Mouse (Mus musculus) ovary, adult 10 weeks (tissue): ENCODE measurements around the gene Zbtb26. TPM values are rescaled to one million over a fixed set of nuclear protein-coding genes. Genes with fewer than 3 reads are reported as not detected.

Experiments
- polyA plus RNA-seq: library from polyadenylated mRNA; stranded (reverse); fragments of 350-450 nt; fragmentation: Illumina TruSeq; extraction: RNeasy Lipid Tissue Mini Kit (QIAGEN cat#74804); gene quantifications from one replicate; pipeline ENCODE4 v1.2.3, GENCODE M21; 2014

Zbtb26 gene
- 26.0 TPM for polyA plus RNA-seq

DNA sequence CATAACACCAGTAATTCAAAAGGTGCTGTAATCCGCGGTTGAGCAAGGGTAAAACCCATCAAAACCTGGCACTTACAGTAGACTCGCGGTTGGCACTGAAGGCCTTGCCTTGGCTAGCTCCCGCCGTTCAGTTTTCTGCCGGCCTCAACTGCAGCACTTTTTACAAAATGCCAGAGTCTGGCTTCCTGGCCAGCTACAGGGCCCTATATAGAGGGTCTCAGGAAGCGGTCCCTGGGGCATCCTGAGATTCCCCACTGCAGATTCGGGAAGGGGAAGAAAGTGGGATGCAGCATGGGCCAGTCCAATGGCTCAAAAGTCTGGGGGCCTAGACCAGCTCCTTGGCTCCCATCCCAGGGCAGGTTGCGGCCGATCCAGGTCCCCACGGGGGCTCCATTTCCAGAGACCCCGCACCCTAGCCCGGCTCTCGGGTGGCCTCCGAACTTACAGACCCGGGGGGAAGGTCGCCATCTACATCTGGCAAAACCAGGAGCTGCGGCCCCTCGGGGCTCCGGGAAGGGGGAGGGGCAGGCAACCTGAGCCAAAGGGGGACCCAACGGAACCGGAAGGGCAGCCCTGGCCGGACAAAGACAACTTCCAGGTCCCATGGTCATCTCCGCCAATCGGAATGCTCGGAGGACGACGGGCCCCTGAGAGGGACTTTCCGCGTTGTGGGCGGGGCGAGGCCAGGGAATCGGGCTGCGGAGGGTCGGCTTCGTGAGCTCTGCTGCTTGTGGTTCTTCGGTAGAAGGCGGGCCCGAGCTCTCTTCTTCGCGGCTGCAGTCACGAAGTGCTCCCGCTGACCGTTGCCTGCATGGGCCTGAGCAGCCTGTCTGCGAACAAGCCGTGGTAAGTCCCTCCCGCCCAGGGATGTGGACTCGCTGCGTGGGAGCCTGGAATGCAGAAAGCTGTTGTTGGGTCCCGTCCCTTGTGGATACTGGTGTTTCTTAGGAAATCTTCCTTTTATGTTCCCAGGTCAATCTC lies at the start of gene Zbtb26, which contains the start of the genes Zbtb6 and Rabgap1:
Gene Zbtb26, minus strand, starts transcription at position 525 of the 981 bp plus-strand sequence.
Gene Zbtb6, minus strand, starts transcription at position 561 of the 981 bp plus-strand sequence.
Gene Rabgap1, plus strand, starts transcription at position 669 of the 981 bp plus-strand sequence.

DNA sequence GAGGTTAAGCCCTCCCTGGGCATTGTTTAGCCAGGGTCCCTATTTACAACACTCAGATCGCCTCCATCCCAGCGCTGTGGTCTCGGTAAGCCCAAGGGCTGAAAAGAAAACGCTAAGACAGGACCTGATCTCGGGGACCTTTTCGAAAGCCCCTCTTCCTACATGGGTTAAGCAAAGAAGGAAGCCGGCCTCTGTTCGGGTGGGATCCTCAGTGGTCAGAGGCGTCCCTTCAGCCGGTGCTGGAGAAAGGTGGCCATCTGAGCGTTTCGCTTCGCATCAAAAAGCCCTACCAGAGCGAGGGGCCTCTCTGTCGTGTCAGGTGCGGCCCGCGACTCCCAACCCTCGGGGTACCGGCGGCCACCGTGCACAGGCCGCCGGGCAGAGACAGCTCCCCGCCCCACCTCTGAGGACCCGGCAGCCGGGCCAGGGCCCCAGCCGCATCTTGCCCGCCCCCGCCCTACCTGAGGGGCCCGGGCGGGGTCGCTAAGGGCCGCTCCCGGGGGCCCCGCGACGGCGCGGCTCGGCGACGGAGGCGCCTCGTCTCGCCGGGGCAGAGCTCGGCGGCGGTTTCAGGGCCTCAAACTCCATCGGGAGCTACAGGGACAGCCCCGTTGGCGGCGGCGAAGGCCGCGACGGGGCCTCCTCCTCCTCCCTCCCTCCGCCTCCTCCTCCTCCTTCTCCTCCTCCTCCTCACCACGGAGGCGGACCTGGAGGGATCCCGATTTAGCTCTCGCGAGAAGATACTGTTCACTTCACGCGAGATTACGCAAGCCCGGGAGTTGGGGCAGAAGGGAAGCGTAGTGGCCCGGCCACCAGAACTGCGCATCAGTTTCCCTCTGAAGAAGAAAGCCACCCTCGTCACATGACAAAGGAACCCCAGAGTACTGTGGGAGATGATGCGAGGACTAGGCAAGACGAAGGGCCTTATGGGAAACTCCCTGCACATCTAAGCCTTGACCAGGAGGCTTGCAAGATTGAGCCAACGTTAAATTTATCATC lies 20.3 kb downstream of the Zbtb26 start, which contains the start of gene Rc3h2:
Gene Rc3h2, minus strand, starts transcription at position 598 of the 999 bp plus-strand sequence.

Other genes starting within 250 kb of the Zbtb26 start
- not detected for gene Olfr366, start 231.6 kb downstream of the Zbtb26 start, polyA plus RNA-seq
- gene Olfr368, start 116.6 kb downstream of the Zbtb26 start, polyA plus RNA-seq, result not detected
- gene Pdcl, start 83.8 kb downstream of the Zbtb26 start, polyA plus RNA-seq, result 140 TPM
- gene Rc3h2, start 20.2 kb downstream of the Zbtb26 start, polyA plus RNA-seq, result 60.8 TPM
- 57.2 TPM for gene Zbtb6, start within 50 bp of the Zbtb26 start, polyA plus RNA-seq
- 74.5 TPM for gene Rabgap1, start 144 bp upstream of the Zbtb26 start, polyA plus RNA-seq
- 1.5 TPM for gene Gpr21, start 73.2 kb upstream of the Zbtb26 start, polyA plus RNA-seq